Mouse (Mus musculus): ENCODE data around the gene Btnl4. TPM values are rescaled to one million over a fixed set of nuclear protein-coding genes. Genes with fewer than 3 reads are reported as not detected.
"Not testable (repeated sequence)": the region's sequence is repeated elsewhere in the genome, so short reads cannot be mapped to it uniquely, and the experiment has no call there.

Btnl4 gene
- not detected for polyA plus RNA-seq (2017; shearing (Covaris generic))

GRCm38 (mm10) chr17:34477238-34478013 lies at the start of gene Btnl4:
Gene Btnl4, minus strand, starts transcription at chr17:34477318.
- ATAC-seq = not testable (repeated sequence)

DNA sequence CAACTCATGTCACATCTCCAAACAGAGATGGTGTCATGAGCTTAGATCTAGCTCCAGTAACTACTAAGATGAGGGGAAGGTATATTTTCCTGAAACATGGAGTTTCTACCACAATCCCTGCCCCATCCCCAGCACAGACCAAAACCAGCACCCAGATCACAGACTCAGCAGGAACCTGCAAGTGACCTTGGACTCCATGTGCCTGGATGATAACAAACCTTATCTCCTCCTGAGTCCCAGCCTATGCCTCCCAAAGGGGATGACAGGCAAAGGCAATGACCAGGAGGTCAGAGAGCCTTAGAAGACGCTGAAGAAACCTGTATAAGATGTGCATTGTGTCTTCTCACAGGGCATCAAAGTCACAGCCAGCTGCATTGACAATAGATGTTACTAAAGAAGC lies 41.9 kb upstream of the Btnl4 start:
- no peak for ATAC-seq

DNA sequence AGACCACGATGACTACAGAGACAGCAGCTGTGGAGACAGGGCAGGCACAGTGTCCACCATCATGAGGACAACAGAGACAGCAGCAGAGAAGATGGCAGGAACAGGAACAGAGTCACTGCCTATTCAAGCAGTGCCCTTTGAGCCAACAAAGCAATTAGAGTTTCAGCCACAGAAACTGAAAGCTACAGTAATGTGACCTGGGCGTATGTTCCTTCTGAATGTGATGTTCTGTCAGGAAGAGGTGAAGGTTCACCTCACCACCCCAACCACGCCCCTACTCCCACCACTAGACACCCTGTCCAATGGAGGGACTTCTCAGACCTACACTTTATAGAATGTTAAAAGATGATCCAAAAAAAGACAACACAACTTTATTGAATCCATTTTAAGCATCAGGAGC lies 41.5 kb upstream of the Btnl4 start:
- not testable (repeated sequence) for ATAC-seq

DNA sequence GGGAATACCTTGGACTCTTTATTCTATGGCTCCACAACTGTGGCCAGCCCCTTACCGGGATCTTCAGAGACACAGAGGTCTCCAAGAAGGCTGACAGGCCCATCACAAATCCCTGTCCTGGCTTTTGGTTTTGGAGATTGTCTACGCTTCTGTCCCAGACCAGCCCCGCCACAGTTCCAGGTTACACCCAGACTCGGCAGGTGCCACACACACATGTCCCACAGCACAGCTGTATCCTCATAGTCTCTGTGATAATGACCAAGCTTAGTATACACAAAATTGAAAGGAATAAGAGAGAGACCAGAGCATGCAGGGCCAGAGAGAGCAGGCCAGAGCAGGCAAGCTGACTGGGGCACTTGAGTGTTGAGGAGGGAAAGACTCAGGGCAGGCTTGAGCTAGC lies 40.7 kb upstream of the Btnl4 start:
- no peak for ATAC-seq

- ATAC-seq = no peak
Measured at GRCm38 (mm10) chr17:34517252-34517651, 40.1 kb upstream of the Btnl4 start, which contains the start of gene Btnl6. Gene Btnl6, minus strand, starts transcription at chr17:34517352.

- no peak for ATAC-seq
Measured at GRCm38 (mm10) chr17:34516514-34516913, 39.4 kb upstream of the Btnl4 start.

GRCm38 (mm10) chr17:34511723-34512122 lies 34.6 kb upstream of the Btnl4 start:
- ATAC-seq = not testable (repeated sequence)

DNA sequence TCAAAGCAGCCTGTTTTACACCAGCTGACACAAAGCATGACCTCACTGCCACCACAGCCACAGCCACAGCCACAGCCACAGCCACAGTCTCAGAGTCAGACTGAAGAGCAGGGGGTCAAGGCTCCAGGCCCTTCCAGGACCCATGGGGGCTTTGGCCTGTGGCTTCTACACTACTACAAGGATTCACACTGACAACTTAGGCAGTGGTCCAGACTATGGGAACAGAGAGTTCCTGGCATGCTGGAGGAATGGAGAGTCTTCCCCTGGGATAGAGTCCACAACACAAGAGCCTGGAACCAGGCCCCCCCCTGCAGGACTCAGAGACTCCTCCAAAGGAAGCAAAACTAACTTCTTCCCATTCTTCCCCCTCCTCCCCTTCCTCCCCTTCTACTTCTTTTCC lies 30.5 kb upstream of the Btnl4 start:
- no peak for ATAC-seq

GRCm38 (mm10) chr17:34497726-34498125 lies 20.6 kb upstream of the Btnl4 start:
- not testable (repeated sequence) for ATAC-seq

GRCm38 (mm10) chr17:34497319-34497718 lies 20.2 kb upstream of the Btnl4 start:
- ATAC-seq = not testable (repeated sequence)

DNA sequence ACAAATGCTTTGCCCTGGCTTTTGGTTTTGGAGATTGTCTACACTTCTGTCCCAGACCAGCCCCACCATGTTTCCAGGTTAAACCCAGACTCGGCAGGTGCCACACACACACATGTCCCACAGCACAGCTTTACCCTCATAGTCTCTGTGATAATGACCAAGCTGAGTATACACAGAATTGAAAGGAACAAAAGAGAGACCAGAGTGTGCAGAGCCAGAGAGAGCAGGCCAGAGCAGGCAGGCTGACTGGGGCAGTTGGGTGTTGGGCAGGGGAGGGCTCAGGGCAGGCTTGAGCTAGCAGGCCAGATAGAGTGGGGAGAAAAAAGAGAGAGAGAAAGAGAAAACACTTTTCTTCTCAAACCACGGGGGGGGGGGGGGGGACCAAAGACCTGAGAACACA lies 19.4 kb upstream of the Btnl4 start:
- ATAC-seq = no peak

DNA sequence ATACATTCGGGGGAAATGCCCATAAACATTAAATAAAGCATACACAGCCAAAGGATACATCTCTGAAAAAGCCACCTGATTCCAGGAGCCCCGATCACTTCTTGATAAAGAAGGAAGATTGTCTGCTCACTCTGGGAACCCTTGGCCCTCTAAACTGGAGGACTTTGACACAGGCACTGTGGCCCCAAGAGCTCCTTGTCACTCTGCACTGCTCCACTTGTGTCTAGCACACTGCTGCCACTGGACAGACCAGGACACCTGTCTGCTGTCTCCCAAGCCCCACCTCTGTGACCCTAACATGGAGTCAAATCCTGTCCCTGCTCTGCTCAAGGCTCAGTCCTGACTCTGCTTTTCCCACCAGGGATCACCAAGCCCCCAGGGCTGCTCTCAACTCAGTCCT lies 18.0 kb upstream of the Btnl4 start:
- not testable (repeated sequence) for ATAC-seq

DNA sequence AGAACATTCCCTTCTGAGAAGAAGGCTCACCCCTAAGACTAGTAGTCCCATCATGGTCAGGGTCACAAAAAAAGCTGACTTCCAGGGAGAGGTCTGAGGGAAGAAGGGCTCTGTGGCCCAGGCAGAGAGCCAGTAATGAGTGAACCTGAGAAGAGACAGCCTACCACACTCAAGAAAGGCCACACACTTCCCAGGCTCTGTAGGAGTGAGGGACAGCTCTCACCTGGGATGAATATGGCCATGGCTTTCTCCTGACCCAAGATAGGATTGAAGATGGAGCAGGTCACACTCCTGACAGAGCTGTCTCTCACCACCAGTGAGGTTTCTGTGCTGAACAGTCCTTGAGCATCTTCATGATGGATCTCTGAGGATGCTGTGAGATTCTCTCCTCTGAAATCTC lies 15.7 kb upstream of the Btnl4 start:
- no peak for ATAC-seq

DNA sequence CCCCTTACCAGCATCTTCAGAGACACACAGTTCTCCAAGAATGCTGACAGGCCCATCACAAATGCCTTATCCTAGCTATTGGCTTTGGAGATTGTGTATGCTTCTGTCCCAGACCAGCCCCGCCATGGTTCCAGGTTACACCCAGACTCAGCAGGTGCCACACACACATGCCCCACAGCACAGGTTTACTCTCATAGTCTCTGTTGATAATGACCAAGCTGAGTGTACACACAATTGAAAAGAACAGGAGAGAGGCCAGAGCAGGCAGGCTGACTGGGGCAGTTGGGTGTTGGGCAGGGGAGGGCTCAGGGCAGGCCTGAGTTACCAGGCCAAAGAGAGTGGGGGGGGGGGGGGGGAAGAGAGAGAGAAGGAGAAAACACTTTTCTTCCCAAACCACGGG lies 691 bp downstream of the Btnl4 start:
- no peak for ATAC-seq

GRCm38 (mm10) chr17:34475060-34475459 lies 2.1 kb downstream of the Btnl4 start:
- ATAC-seq = no peak

- no peak for ATAC-seq
Measured at GRCm38 (mm10) chr17:34470491-34470890, 6.6 kb downstream of the Btnl4 start.

DNA sequence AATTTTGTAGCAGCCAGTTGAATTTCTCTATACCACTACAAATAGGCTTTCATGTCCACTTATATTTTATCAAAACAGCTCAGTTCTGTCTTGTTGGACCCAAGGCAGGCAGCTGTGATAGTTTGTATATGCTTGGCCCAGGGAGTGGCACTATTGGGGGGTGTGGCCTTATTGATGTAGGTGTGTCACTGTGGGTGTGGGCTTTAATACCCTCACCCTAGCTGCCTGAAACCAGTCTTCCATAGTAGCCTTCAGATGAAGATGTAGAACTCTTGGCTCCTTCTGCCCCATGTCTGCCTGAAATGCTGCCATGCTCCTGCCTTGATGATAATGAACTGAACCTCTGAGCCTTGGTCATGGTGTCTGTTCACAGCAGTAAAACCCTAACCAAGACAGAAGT lies 11.2 kb downstream of the Btnl4 start:
- ATAC-seq = not testable (repeated sequence)

GRCm38 (mm10) chr17:34459255-34459654 lies 17.9 kb downstream of the Btnl4 start:
- no peak for ATAC-seq

DNA sequence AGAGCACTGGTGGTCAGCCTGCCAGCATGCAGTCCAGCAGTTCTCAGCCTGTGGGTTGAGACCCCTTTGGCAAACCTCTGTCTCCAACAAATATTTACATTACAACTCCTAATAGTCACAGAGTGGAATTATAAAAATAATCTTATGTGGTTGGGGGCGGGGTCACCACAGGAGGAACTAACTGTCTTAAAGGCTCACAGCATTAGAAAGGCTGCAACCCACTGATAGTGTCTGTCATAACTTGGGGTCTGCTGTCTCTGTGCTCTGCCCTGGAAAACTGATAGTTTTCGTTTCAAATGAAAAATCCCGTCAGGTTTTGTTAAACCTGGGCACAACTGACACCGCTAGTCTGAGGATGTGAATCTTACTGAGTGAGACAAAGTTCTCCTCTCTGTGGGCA lies 19.4 kb downstream of the Btnl4 start:
- ATAC-seq = no peak

DNA sequence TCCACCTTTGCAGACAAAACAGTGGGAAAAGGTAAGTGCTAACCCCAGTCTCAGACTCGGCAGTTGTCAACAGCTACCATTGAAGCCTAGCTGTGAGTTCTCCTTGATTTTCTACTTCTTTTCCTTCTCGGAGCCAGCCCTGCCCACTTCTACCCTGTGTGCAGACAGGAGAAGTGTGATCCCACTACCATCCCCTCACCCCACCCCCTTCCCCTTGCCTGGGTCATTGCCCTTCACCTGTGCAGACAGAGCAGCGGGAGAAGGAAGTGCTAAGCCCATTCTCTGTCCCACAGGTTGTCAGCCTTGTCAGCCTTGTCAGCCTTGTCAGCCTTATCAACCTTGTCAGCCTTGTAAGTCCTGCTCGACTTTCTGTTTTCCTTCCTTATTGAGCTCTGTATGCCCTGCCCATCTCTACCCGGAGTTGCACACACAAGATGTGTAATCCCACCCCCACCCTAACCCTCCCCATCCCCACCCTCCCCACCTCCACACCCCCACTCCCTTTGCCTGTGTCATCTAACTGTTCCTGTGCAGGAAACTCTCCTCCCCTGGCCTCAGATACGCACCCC lies 28.6 kb downstream of the Btnl4 start:
- ATAC-seq = no peak

- no peak for ATAC-seq
Measured at GRCm38 (mm10) chr17:34441990-34442389, 35.1 kb downstream of the Btnl4 start.

GRCm38 (mm10) chr17:34439795-34440194 lies 37.3 kb downstream of the Btnl4 start:
- ATAC-seq = no peak

GRCm38 (mm10) chr17:34438588-34438987 lies 38.5 kb downstream of the Btnl4 start:
- no peak for ATAC-seq

GRCm38 (mm10) chr17:34437606-34438005 lies 39.5 kb downstream of the Btnl4 start:
- no peak for ATAC-seq

All from inflammation-experienced regulatory T-cells, adult 6 months (primary cell).